Mouse (Mus musculus): ENCODE results near the gene Trir. TPM values are rescaled to one million over a fixed set of nuclear protein-coding genes. Genes with fewer than 3 reads are reported as not detected.

The Trir gene
- polyA plus RNA-seq (2012; ENCODE audit: insufficient read depth, low replicate concordance) = 123 and 539 TPM in 2 replicates

DNA sequence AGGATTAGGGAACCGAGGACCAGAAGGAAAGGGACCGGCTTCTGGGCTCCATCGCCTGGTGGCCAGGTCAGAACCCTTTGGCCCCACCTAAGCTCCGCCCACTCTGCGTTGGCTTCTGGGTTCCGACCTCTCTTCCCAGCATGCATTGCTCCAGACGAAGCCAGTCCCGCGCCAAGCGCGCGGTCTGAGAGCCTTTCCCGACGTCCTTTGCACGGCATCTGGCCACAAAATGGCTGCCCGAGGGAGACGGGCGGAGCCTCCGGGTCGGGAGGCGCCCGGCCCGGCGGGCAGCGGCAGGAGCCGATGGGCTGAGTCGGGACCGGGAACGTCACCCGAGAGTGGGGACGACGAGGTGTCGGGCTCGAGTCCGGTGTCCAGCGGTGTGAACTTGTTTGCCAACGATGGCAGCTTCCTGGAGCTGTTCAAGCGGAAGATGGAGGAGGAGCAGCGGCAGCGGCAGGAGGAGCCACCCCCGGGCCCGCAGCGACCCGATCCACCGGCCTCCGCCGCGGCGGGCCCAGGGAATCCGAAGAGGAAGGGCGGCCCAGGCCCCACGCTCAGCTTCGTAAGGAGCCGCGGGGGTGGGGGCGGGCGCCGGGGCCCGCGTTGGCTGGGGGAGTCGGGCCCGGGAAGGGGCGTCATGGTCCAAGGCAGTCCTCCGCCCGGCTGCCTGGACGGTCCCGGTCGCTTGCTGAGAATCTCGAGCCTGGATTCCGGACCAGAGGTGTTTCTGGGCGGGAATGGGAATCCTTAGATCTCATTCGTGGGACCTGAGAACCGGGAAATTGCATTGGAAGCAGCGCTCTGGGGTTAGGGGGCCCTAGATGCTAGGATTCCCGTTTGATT is at the start of gene Trir:
Gene Trir, plus strand, starts transcription at position 154 of the 846 bp plus-strand sequence.
- TF ChIP-seq FLI1 (IDR thresholded peaks at IDR 0.05; ENCODE audit: low read length) = no peak
- TF ChIP-seq GATA1 (IDR thresholded peaks at IDR 0.05; ENCODE audit: borderline replicate concordance, low read length) = no peak
- Histone ChIP-seq H3K4me3 (replicated peaks) (peak within 1 kb of the TSS; percentile 99), H3K36me3 (replicated peaks; ENCODE audit: low read length) (peaks cover 55% of the 10 kb centered on the region), H3K9me3 (no peaks in the 10 kb centered on the region), H3K27me3 (replicated peaks) (no peaks in the 10 kb centered on the region), H3K4me1 (peaks cover 56% of the 10 kb centered on the region)

DNA sequence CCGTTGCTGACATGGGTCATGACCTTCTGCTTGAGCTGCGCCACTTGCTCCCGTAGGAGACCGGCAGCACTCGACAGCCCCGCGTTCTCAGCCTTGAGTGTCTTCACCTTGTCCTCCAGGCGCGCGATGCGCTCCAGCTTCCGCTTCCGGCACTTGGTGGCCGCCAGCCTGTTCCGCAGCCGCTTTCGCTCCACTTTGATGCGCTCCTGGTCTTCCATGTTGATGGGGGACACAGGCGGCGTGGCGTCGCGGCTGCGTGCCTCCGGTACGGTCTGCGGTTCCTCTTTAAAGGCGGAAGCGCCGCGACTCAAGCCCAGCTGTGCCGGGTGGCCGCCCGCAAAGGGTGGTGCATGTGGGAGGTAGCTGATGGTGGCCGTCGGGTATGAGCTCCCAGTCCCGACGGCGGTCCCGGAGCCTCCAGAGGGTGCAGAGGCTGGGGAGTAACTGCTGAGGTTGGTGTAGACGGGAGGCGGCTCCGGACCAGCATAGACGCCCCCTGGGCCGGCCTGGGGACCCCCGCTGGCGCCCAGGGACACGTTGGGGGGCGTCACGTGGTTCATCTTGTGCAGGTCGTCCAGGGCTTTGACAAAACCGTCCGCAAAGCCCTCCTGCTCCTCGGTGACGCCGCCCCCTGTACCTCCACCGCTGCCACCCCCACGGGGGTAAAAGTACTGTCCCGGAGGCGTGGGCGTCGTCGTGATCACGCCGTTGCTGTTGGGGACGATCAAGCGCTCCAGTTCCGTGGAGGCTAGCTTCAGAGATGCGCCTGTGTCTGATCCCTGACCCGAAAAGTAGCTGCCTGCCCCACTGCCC is 49.0 kb upstream of the Trir start:
- H3K4me1 ChIP-seq = peaks cover 71% of the 10 kb centered on the region
- H3K36me3 ChIP-seq (replicated peaks; ENCODE audit: low read length) = peaks cover 19% of the 10 kb centered on the region

DNA sequence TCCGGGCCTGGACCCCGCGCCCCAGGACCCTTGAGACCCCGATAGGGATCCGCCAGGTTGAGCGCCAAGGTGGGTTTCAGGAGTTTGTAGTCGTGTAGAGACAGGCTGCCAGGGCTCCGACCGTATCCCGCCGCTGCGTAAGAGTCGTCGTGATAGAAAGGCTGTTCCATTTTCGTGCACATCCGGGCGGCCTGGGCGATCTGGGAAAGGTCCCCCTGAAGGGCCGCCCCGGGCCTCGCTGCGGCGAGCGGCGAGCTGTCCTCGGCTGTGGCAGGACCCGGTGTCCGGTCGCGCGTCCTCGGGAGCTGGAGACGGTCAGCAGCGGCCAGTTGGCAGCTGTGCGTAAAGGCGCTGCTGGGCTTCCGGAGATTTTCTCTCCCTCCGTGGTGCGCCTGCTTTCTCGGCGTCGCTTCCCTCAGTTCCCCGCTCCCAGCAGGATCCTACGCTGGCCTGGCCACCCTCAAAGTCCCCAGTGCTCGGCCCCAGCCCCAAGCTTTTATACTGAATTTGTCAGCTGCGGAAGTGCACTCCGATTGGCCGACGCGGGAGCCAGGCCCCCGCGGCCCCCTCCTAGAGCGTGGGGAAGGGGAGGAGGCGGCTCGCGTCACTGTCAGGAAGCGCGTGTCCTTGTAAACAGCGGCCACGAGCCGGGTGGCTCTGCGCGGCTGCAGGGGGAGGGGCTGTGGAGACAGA is 48.2 kb upstream of the Trir start, which contains the start of gene Junb:
Gene Junb, minus strand, starts transcription at position 471 of the 693 bp plus-strand sequence.
- Histone ChIP-seq H3K4me1 (peaks cover 71% of the 10 kb centered on the region), H3K4me3 (replicated peaks) (peak within 1 kb of the TSS; percentile 100), H3K36me3 (replicated peaks; ENCODE audit: low read length) (peaks cover 12% of the 10 kb centered on the region), H3K27me3 (replicated peaks) (no peaks in the 10 kb centered on the region), H3K9me3 (no peaks in the 10 kb centered on the region)
- TF ChIP-seq FLI1 (IDR thresholded peaks at IDR 0.05; ENCODE audit: low read length) = peak; percentile 49; the same call in 1 of the 2 replicates
- TF ChIP-seq GATA1 (IDR thresholded peaks at IDR 0.05; ENCODE audit: borderline replicate concordance, low read length) = no peak

More for the DNA sequence above, 49.0 kb upstream of the Trir start:
- Histone ChIP-seq H3K4me3 (replicated peaks) (peak overlapping the region; percentile 100), H3K27me3 (replicated peaks) (no peaks in the 10 kb centered on the region), H3K9me3 (no peaks in the 10 kb centered on the region)
- TF ChIP-seq GATA1 (IDR thresholded peaks at IDR 0.05; ENCODE audit: borderline replicate concordance, low read length) (no peak), FLI1 (IDR thresholded peaks at IDR 0.05; ENCODE audit: low read length) (no peak)

- no peaks in the 10 kb centered on the region for H3K27me3 ChIP-seq (replicated peaks)
- peak overlapping the region; percentile 100 for H3K4me3 ChIP-seq (replicated peaks)
- H3K36me3 ChIP-seq (replicated peaks; ENCODE audit: low read length) = peaks cover 4% of the 10 kb centered on the region
- H3K4me1 ChIP-seq = peaks cover 73% of the 10 kb centered on the region
- H3K9me3 ChIP-seq = no peaks in the 10 kb centered on the region
- TF ChIP-seq FLI1 (IDR thresholded peaks at IDR 0.05; ENCODE audit: low read length) (no peak), GATA1 (IDR thresholded peaks at IDR 0.05; ENCODE audit: borderline replicate concordance, low read length) (no peak)
Measured at GRCm38 (mm10) chr8:84979599-84980421, 46.8 kb upstream of the Trir start.

- Histone ChIP-seq H3K27me3 (replicated peaks) (no peaks in the 10 kb centered on the region), H3K4me3 (replicated peaks) (peak overlapping the region; percentile 100), H3K9me3 (no peaks in the 10 kb centered on the region), H3K4me1 (peaks cover 74% of the 10 kb centered on the region), H3K36me3 (replicated peaks; ENCODE audit: low read length) (peaks cover 4% of the 10 kb centered on the region)
- TF ChIP-seq GATA1 (IDR thresholded peaks at IDR 0.05; ENCODE audit: borderline replicate concordance, low read length) (no peak), FLI1 (IDR thresholded peaks at IDR 0.05; ENCODE audit: low read length) (no peak)
Measured at GRCm38 (mm10) chr8:84980622-84981358, 45.8 kb upstream of the Trir start.

DNA sequence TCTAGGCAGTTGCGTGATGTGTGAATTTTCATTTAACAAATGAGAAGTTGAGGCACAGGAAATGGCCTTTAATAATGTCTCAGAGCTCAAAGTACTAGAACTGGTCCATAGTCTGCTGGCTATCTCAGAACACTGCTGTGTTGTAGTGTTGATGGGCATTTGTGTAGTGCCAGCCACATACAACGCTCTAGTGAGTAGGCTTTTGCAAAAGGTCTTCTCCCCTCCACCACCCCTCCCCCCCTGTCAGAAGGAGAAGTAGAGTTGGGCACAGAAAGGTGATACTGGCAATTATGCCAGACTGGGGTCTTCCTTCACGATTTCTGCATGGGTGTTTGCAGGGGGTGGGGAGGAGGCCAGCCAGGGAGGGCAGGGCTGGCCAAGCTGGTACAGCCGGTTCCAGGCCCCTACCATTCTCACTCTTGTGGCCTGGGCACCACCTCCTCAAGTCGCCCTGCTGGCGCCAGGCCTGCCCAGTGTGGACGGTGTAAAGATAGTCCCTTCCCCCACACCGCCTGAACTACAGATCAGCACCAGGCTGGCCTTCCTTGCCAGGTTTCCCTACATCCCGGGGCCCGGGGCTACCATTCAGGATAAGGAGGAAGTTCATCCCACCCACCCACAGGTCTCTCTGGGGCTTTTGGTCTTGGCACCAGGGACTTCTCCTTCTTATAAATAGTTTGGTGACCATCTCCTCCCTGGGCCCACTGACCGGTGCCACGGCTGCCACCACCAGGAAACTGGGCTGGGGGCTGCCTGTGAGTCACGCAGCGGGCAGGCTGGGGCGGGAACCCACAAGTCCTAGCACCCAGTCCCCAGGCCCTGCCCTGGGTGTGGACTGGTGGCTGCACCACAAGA is 44.8 kb upstream of the Trir start:
- peak overlapping the region; percentile 100 for H3K4me3 ChIP-seq (replicated peaks)
- H3K27me3 ChIP-seq (replicated peaks) = no peaks in the 10 kb centered on the region
- peaks cover 4% of the 10 kb centered on the region for H3K36me3 ChIP-seq (replicated peaks; ENCODE audit: low read length)
- H3K9me3 ChIP-seq = no peaks in the 10 kb centered on the region
- TF ChIP-seq GATA1 (IDR thresholded peaks at IDR 0.05; ENCODE audit: borderline replicate concordance, low read length) (no peak), FLI1 (IDR thresholded peaks at IDR 0.05; ENCODE audit: low read length) (no peak)
- H3K4me1 ChIP-seq = peaks cover 82% of the 10 kb centered on the region

- Histone ChIP-seq H3K4me1 (peaks cover 86% of the 10 kb centered on the region), H3K27me3 (replicated peaks) (no peaks in the 10 kb centered on the region), H3K4me3 (replicated peaks) (peak overlapping the region; percentile 64), H3K9me3 (no peaks in the 10 kb centered on the region), H3K36me3 (replicated peaks; ENCODE audit: low read length) (no peaks in the 10 kb centered on the region)
- TF ChIP-seq GATA1 (IDR thresholded peaks at IDR 0.05; ENCODE audit: borderline replicate concordance, low read length) (no peak), FLI1 (IDR thresholded peaks at IDR 0.05; ENCODE audit: low read length) (no peak)
Measured at GRCm38 (mm10) chr8:84982499-84983011, 44.1 kb upstream of the Trir start.

All from megakaryocyte, embryonic 14.5 days (primary cell).